Mouse (Mus musculus) myocyte (in vitro differentiated cells): ENCODE data around the gene Dnah6.

ENCODE experiments used
- POLR2A ChIP-seq: IDR thresholded peaks from one replicate; pipeline ENCODE4 v1.6.1; 2011; ENCODE audit warnings: low read depth, mild to moderate bottlenecking, control low read depth, moderate library complexity; ENCODE audit not compliant: insufficient read length
- TCF12 ChIP-seq: IDR thresholded peaks from one replicate; pipeline ENCODE4 v1.6.1; 2011; ENCODE audit warnings: mild to moderate bottlenecking, control low read depth; ENCODE audit not compliant: poor library complexity, insufficient read depth, severe bottlenecking
- TCF3 ChIP-seq: IDR thresholded peaks from one replicate; pipeline ENCODE4 v1.6.1; 2011; ENCODE audit warnings: low read depth, control low read depth; ENCODE audit not compliant: insufficient read length

GRCm38 (mm10) chr6:73182987-73183386 is 38.5 kb downstream of the Dnah6 start:
- TF ChIP-seq POLR2A: no peak
- no peak for TF ChIP-seq TCF12
- no peak for TF ChIP-seq TCF3
